Mouse (Mus musculus) brain, embryonic 14.5 days (tissue): ENCODE measurements around the gene Sgsm1. TPM values are rescaled to one million over a fixed set of nuclear protein-coding genes. Genes with fewer than 3 reads are reported as not detected.

Experiments
- DNase-seq: peaks from one replicate; pipeline ENCODE4 v3.0.0-alpha.2; 2011; ENCODE audit warnings: low read depth
- CTCF ChIP-seq: fragments of 200-500 bp; IDR thresholded peaks from 2 replicates; pipeline ENCODE4 v1.5.1; 2012; ENCODE audit warnings: inconsistent platforms, mild to moderate bottlenecking, moderate library complexity, borderline replicate concordance; ENCODE audit not compliant: insufficient read depth, insufficient read length; ENCODE audit errors: extremely low read depth
- POLR2A ChIP-seq: fragments of 200-500 bp; IDR thresholded peaks from 2 replicates; pipeline ENCODE4 v1.6.1; 2012; ENCODE audit warnings: mild to moderate bottlenecking, inconsistent platforms, borderline replicate concordance; ENCODE audit not compliant: poor library complexity, insufficient read depth, insufficient read length, severe bottlenecking; ENCODE audit errors: extremely low read depth
- polyA plus RNA-seq: library from polyadenylated mRNA; depleted of rRNA; stranded (reverse); fragments of >200 nt; gene quantifications from 2 replicates; pipeline ENCODE4 v1.2.3, GENCODE M21; 2012

Sgsm1 gene
- polyA plus RNA-seq, 1 experiment: 36.1 TPM

- peak; percentile 97 for DNase-seq
- TF ChIP-seq POLR2A: no peak
- no peak for TF ChIP-seq CTCF
Observed at GRCm38 (mm10) chr5:113306750-113307477, 3.7 kb downstream of the Sgsm1 start.

DNA sequence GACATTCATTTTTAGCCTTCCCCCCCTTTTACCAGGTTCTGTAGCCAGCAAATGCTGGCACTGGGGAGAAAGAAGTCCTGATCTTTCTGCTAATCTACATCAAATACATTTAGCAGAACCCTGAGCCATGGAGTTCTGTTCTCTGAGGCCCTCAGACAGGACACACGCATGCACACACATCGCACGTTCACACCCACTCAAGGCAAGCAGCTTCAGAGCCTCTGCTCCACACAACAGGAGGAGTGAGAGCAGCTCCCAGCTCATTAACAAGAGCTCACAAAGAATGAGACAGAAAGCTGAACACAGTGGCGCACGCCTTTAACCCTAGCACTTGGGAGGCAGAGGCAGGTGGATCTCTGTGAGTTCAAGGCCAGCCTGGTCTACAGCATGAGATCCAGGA is 6.1 kb downstream of the Sgsm1 start:
- DNase-seq: no peak
- TF ChIP-seq POLR2A (no peak), CTCF (no peak)

GRCm38 (mm10) chr5:113301841-113302240 is 8.7 kb downstream of the Sgsm1 start:
- no peak for TF ChIP-seq POLR2A
- no peak for TF ChIP-seq CTCF
- DNase-seq: no peak

DNA sequence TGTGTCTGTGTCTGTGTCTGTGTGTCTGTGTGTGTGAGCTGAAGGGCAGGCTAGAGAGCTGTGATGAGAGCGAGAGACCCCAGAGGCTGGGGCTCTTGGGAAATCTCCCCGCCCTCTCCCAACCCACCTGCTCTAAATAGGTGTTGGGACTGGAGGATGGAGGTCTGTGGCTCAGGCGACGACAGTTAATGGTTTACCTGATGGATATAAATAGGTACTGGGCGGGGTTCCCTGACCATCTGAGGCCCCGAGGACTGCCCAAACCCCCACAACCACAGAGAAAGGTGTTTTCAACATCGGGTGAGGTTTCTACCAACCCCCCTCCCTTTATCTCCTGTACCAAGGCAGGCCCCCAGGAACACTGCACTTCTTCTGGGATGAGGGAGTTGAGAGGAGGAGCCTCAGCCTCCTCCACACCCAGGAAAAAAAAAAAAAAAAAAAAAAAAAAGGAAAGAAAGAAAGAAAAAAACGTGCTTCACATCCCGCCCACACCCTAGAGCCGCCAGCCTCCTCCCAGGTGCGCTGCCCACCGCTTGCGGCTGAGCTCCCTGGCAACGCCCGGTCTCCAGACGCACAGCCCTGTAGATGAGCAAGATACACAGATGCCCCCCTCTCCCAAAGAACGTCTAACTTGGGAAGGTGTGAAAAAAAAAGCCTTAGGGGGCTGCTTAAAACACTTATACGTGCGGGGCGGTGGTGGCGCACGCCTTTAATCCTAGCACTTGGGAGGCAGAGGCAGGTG is 10.3 kb downstream of the Sgsm1 start:
- no peak for TF ChIP-seq POLR2A
- no peak for TF ChIP-seq CTCF
- no peak for DNase-seq

DNA sequence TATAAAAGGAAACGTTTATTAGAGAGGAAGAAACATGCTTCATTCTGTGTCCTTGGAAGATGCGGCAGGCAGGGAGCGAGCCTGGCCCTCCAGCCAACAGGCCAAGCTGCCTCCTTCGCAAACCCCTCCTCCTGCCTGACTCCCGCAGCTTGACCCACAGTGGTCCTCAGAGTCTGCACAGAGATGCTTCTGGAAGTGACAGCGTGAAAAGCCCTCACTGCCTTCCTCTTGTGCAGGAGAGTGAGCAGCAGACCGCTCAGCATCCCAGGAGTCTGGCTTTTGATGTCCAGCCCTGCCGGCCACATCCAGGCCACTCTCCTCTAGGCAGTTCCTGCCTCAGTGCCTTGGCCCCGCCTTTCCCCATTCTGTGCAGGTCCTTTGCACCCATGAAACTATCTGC is 11.2 kb downstream of the Sgsm1 start:
- no peak for DNase-seq
- TF ChIP-seq CTCF (no peak), POLR2A (no peak)

DNA sequence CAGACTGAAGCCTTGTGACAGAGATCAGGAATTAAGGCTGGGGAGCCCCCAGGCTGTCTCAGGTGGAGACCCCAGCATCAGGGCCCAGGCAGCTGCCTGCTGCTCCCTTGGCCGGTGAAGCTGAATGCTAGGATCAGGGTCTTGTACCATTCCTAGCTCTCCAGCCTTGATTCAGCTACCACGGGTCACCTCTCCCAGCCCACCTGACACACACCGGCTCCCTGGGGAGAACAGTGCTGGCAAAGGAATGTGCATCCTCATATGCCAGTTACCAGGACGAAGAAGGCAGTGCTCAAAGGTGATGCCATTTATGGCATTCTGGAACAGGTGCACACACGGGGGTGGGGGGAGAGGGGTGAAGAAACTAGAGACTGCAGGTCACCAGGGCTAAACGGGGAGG is 11.8 kb downstream of the Sgsm1 start:
- DNase-seq: no peak
- TF ChIP-seq CTCF (no peak), POLR2A (no peak)

- no peak for TF ChIP-seq CTCF
- no peak for TF ChIP-seq POLR2A
- DNase-seq: no peak
Observed at GRCm38 (mm10) chr5:113298040-113298439, 12.5 kb downstream of the Sgsm1 start.

DNA sequence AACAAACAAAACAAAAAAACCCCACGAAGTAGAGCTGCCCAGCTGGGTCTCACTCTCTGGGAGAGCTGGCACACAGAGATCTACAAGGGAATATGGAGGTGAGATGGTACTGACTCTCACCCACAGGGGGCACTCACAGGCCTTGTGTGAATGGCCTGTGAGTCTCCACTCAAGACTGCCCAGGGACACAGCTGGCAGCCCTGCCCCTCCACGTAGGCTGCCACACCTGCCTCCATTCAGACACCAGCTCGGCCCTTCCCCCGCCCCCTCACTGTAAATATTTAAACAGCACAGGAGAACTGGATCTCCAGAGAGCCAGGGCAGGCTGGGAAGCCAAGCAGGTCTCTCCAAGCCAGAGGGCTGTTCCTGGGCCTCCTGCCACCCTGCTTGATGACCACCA is 14.8 kb downstream of the Sgsm1 start:
- TF ChIP-seq POLR2A (no peak), CTCF (peak; percentile 31; the same call in 1 of the 2 replicates)
- peak; percentile 60 for DNase-seq

GRCm38 (mm10) chr5:113294575-113294974 is 16.0 kb downstream of the Sgsm1 start:
- TF ChIP-seq CTCF (no peak), POLR2A (no peak)

DNA sequence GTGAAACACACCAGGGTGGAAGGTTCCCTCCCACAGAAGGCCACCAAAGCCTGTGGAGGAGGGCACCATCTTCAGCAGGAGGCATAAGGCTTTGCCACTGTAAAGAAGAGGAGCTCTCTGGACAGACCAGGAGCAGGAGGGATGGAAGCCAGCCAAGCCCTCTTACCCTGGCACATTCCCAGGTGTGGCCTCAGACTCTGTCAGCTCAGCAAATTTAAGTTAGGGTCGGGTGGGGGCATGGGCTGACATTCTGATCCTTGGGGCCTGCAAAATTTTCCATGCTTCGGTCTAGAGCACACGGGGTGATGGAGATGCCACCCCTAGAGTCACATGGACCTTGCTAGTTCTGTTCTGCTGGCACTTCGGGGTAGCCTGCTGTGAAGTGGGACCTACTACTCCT is 17.1 kb downstream of the Sgsm1 start:
- TF ChIP-seq POLR2A (no peak), CTCF (no peak)

More at GRCm38 (mm10) chr5:113294575-113294974, 16.0 kb downstream of the Sgsm1 start:
- DNase-seq: no peak

DNA sequence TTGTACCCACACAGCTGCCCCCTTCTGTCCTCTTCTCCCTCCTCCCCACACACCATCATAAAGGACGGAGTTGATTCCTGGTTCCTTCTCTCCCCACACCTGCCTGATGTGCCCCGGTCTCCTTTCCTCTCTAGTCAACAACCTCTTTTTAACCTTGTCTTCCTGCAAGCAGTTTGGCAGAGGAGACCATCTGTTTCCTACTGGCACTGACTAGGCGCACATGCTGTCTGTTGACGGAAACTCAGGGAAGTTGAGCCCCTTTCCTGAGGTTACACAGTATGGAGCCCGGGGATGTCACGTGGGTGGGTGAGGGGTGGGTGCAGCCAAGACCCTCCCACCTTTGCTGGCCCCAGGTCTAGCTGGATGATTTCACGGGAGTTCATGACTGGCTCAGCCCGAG is 17.8 kb downstream of the Sgsm1 start:
- TF ChIP-seq POLR2A (no peak), CTCF (no peak)
- DNase-seq: peak; percentile 68

More for the DNA sequence above, 17.1 kb downstream of the Sgsm1 start:
- DNase-seq: no peak
